Mouse (Mus musculus) heart, embryonic 10.5 days (tissue): ENCODE data around the gene Mindy1. TPM values are rescaled to one million over a fixed set of nuclear protein-coding genes. Genes with fewer than 3 reads are reported as not detected.
"Not testable (repeated sequence)": the region's sequence is repeated elsewhere in the genome, so short reads cannot be mapped to it uniquely, and the experiment has no call there.

Source experiments
- DNase-seq: peaks from one replicate; pipeline ENCODE4 v3.0.0-alpha.2; 2017; ENCODE audit warnings: low spot score
- H3K27ac ChIP-seq: fragments of 300-500 bp; sonication (generic); 2 replicates; pipeline ENCODE4 v1.5.1; 2016; ENCODE audit warnings: mild to moderate bottlenecking
- H3K27me3 ChIP-seq: fragments of 300-500 bp; sonication (generic); 2 replicates; pipeline ENCODE4 v1.6.1; 2016; ENCODE audit warnings: mild to moderate bottlenecking; ENCODE audit not compliant: poor library complexity, insufficient read depth, severe bottlenecking
- H3K36me3 ChIP-seq: fragments of 300-500 bp; sonication (generic); 2 replicates; pipeline ENCODE4 v1.6.1; 2016; ENCODE audit warnings: mild to moderate bottlenecking, moderate library complexity
- H3K4me1 ChIP-seq: fragments of 300-500 bp; sonication (generic); 2 replicates; pipeline ENCODE4 v1.6.1; 2016; ENCODE audit warnings: mild to moderate bottlenecking
- H3K4me3 ChIP-seq: fragments of 300-500 bp; sonication (generic); 2 replicates; pipeline ENCODE4 v1.5.1; 2016; ENCODE audit warnings: mild to moderate bottlenecking, moderate library complexity
- H3K9me3 ChIP-seq: fragments of 300-500 bp; sonication (generic); 2 replicates; pipeline ENCODE4 v1.6.1; 2016; ENCODE audit warnings: mild to moderate bottlenecking, moderate library complexity
- WGBS: fragments of 180-500 bp; shearing (Covaris S2); methylation state at CpG from one replicate; pipeline ENCODE4 v1.1.7; 2016; 5-methylcytosine and 5-hydroxymethylcytosine counted together
- polyA plus RNA-seq: library from polyadenylated mRNA; unstranded; fragments of >200 nt; fragmentation: Nextera tagmentation; extraction: Ambion mirVana; gene quantifications from 2 replicates; pipeline ENCODE4 v1.2.1, GENCODE M21; 2016

Gene Mindy1
- polyA plus RNA-seq, 1 experiment from 2014 or later: 27.0 TPM

DNA sequence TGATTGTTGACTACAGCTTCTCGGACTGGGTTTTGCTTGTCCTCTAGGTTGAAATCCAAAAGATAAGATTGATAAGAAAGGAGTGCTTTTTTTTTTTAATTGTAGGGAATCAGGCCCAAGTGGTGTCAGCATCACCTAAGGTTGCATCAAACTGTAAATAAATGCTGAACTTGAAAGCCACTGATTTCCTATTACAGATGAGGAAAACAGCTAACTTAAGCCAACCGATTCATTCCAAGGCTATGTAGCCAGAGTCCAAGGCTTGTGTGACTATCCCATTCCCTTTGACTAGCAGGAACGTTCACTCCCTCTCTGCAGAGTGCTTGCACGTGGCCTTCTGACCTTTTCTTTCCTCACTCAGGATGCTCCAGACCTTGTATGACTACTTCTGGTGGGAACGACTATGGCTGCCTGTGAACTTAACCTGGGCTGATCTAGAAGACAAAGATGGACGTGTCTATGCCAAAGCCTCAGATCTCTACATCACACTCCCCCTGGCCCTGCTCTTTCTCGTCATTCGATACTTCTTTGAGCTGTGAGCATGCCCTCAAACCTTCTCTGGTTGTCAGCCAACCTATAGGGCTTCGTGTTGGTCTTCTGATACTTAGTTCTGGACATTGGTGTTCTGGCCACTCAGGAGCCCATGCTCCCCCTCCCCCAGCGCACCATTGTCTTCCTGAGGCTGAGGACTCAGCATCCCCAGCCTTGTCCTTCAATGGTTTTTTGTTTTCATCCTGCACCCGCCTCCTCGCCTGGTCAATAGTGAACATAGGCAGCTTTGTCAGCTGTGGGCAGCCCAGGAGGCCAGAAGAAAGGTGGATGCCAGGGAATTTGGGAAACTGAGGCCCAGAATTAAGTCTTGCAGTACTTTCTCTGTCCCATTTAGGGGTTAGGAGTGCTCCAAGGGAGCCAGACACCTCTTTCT, 38.8 kb downstream of the Mindy1 start:
- peaks cover 53% of the 10 kb centered on the region for H3K36me3 ChIP-seq
- DNase-seq: no peak
- no peaks in the 10 kb centered on the region for H3K27me3 ChIP-seq
- H3K9me3 ChIP-seq: no peaks in the 10 kb centered on the region
- H3K4me3 ChIP-seq: no peak overlapping the region
- H3K27ac ChIP-seq: no peak overlapping the region
- peaks cover 41% of the 10 kb centered on the region for H3K4me1 ChIP-seq
- WGBS: 74% methylated on average over 12 of the region's 12 CpGs

DNA sequence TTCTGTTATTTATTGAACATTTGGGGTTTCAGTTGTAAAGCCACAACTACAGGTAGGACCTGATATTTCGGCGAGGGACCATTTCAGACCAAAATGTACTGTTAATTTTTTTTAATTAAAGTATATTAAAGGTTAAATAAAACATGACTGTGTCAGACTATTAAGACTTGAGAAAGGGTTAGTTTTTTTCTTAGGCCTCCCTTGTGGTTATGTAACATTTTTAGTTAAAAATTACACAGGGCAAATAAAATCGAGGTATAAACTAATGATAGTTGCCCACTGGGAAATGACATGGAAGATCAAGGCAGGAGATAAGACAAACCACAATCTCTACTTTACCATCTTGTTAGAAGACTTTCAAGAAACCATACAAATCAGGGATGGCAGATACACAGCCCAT, 42.3 kb downstream of the Mindy1 start:
- H3K36me3 ChIP-seq: peaks cover 88% of the 10 kb centered on the region
- WGBS: 90% methylated on average over 3 of the region's 3 CpGs

DNA sequence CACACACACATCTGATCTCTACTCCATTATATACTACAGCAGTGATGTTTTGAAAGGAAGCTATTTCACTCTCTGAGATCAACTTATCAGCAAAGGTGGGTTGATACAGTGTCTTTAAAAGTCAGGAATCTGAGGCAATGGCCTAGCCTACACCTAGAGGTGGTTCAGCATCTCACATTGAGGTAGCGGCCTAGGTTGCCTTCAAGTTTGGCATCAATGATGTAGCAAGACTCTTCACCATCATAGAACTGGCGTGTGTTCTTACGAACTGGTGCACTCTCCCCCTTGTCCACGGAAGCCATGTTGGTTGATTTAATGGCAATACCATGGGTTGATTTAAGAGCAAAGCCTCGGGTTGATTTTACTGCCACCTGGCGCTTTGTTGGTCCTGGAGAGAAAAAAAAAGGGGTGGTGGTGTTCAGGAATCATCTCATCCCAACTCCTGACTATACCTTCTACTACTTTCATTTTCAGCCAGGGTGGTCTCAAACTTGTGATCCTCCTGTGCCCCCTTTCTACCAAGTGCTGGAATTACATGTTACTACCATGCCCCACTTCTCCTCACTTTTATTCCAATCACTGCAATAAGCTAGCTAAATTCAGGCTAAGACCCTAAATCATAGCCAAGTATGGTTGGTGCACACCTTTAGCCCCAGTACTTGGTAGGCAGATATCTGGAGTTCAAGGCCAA, 43.5 kb downstream of the Mindy1 start:
- peak; percentile 71 for DNase-seq
- 90% methylated on average over 6 of the region's 6 CpGs for WGBS
- no peak overlapping the region for H3K4me3 ChIP-seq
- H3K27me3 ChIP-seq: no peaks in the 10 kb centered on the region
- H3K4me1 ChIP-seq: peaks cover 6% of the 10 kb centered on the region
- H3K9me3 ChIP-seq: no peaks in the 10 kb centered on the region
- peaks cover 98% of the 10 kb centered on the region for H3K36me3 ChIP-seq
- H3K27ac ChIP-seq: no peak overlapping the region

More for the DNA sequence above, 42.3 kb downstream of the Mindy1 start:
- H3K9me3 ChIP-seq: no peaks in the 10 kb centered on the region
- H3K4me1 ChIP-seq: peaks cover 18% of the 10 kb centered on the region
- no peak overlapping the region for H3K27ac ChIP-seq
- DNase-seq: no peak
- no peak overlapping the region for H3K4me3 ChIP-seq
- H3K27me3 ChIP-seq: no peaks in the 10 kb centered on the region

DNA sequence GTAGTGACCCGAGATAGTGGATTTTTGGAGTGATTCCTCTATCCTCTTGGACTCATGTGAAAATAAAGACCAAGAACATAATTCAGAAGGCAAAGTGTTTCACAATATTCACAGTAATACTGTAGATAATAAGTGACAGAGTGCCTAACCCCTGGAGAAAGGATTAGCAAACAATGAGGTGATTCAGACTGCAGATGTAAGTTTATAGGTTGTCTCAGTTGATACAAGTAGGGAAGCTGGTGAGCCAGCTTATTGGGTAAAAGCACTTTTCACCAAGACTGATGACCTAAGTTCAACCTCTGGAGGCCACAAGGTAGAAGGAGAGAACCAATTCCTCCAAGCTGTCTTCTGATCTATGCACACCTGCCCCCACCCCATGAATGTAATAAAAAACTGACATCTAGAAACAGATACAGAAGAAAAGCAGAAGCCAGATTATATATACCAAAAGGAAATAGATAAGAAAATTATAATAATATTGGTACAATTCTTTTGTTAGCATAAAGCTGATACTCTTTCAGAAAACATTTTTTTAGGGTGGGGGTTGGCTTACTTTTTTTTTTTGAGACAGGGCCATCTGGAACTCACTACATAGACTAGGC, 47.8 kb downstream of the Mindy1 start:
- DNase-seq: no peak
- 88% methylated on average over 1 of the region's 1 CpGs for WGBS
- peaks cover 93% of the 10 kb centered on the region for H3K36me3 ChIP-seq

DNA sequence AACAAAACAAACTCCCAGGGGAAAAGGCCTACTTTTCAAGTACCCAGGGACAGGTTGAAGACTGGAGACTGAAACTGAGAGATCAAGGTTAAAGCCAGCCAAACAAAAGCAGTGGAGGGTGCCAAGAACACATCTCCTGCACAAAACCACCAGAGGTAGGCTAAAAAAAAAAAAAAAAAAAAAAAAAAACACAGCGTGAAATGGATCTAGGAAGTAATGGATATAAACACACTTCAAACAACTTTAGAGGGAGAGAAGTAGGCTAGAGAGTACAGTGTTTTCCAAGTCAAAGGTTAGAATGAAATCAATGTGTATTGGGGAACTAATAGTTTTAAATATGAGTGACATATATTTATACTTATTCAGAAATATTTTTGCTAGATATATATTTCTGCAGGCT, 50.4 kb downstream of the Mindy1 start:
- WGBS: 93% methylated on average over 1 of the region's 1 CpGs
- Histone ChIP-seq H3K4me1 (no peaks in the 10 kb centered on the region), H3K27ac (no peak overlapping the region), H3K9me3 (no peaks in the 10 kb centered on the region), H3K27me3 (no peaks in the 10 kb centered on the region), H3K36me3 (peaks cover 92% of the 10 kb centered on the region), H3K4me3 (no peak overlapping the region)
- DNase-seq: no peak

More for the DNA sequence above, 47.8 kb downstream of the Mindy1 start:
- no peaks in the 10 kb centered on the region for H3K4me1 ChIP-seq
- H3K9me3 ChIP-seq: no peaks in the 10 kb centered on the region
- no peak overlapping the region for H3K27ac ChIP-seq
- H3K27me3 ChIP-seq: no peaks in the 10 kb centered on the region
- H3K4me3 ChIP-seq: no peak overlapping the region

DNA sequence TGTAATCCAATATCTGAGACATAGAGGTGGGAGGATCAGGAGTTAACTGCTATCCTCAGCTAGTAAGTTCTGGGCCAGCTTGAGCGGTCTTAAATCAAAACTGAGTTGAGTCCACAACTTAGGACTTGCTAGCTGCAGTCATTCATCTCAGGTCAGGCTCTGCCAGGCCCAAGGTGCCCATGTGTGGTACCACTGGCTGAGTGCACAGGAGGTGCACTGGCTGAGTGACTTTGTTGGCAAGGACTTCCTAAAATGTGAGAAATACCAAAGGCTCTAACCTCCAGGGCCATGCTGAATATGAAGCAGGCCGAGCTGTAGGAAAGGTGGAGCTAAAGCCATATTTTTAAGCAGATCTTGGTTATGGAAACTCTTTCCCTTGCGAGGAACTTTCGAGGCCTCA, 56.2 kb downstream of the Mindy1 start:
- WGBS: 88% methylated on average over 4 of the region's 4 CpGs
- peak; percentile 61 for DNase-seq
- Histone ChIP-seq H3K9me3 (no peaks in the 10 kb centered on the region), H3K36me3 (peaks cover 99% of the 10 kb centered on the region), H3K27me3 (no peaks in the 10 kb centered on the region), H3K27ac (no peak overlapping the region), H3K4me1 (no peaks in the 10 kb centered on the region), H3K4me3 (no peak overlapping the region)

DNA sequence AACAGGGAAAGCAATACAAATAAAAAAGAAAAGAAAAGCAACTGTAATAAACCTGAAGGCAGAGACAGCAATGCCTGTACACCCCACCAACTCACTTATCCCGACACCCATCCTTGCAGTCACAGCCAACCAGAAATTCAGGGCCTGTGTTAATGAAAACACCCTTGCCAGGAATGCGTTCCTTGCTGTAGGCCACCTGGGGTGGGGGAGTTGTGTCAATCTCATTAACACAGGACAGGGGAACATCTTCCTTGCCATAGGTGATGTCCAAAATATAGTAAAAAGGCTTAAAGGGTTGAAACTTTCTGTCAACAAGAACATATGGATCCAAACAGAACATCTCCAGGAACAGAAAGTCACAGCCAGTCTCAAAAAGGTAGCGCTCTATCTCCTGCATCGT, 57.1 kb downstream of the Mindy1 start:
- Histone ChIP-seq H3K27me3 (no peaks in the 10 kb centered on the region), H3K36me3 (peaks cover 99% of the 10 kb centered on the region), H3K27ac (no peak overlapping the region), H3K4me3 (no peak overlapping the region), H3K4me1 (no peaks in the 10 kb centered on the region), H3K9me3 (no peaks in the 10 kb centered on the region)
- DNase-seq: no peak
- 92% methylated on average over 4 of the region's 4 CpGs for WGBS

DNA sequence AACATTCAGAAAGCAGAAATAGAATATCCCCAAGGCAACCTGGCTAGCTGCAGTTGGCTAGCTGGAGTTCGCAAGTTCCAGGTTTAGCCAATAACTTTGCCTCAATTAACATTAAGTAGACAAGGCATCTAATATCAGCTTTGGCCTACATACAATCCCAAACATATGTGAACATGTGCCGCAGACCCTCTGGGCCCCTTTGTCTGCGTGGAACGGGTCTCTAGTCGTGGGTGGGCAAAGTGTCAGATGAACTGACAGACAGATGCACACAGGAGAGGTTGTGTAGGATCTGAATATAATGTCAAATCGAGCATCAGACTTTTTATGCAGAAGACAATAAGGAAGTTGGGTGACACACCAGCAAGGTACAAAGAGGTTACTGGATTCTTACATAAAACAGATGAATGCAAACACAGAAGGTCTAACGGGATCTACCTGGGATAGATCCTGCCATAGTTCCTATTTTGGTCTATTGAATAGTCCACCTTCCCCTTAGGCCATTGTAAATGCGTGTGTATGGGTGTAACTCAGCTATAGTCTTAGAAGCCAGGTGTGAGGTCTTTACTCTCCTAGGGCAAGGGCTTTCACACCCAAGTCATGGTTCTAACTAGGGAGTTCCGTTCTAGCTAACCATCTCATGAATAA, 62.3 kb downstream of the Mindy1 start:
- not testable (repeated sequence) for H3K9me3 ChIP-seq, H3K4me1 ChIP-seq, DNase-seq, H3K27ac ChIP-seq, H3K27me3 ChIP-seq, H3K4me3 ChIP-seq
- H3K36me3 ChIP-seq: peaks cover 93% of the 10 kb centered on the region
- WGBS: 94% methylated on average over 9 of the region's 9 CpGs

Other genes starting within 250 kb of the Mindy1 start
- 282 and 332 TPM in 2 replicates for gene Psmd4, start 238.7 kb upstream of the Mindy1 start, polyA plus RNA-seq
- 18.3 and 18.8 TPM in 2 replicates for gene Pip5k1a, start 174.4 kb upstream of the Mindy1 start, polyA plus RNA-seq
- 124 and 172 TPM in 2 replicates for gene Vps72, start 170.3 kb upstream of the Mindy1 start, polyA plus RNA-seq
- 0.70 and 0.90 TPM in 2 replicates for gene Tmod4, start 156.9 kb upstream of the Mindy1 start, polyA plus RNA-seq
- gene Scnm1, start 147.3 kb upstream of the Mindy1 start, polyA plus RNA-seq: 55.3 and 60.9 TPM in 2 replicates
- gene Lysmd1, start 147.3 kb upstream of the Mindy1 start, polyA plus RNA-seq: 8.7 and 10.1 TPM in 2 replicates
- 0.21 and 1.2 TPM in 2 replicates for gene Tnfaip8l2, start 139.0 kb upstream of the Mindy1 start, polyA plus RNA-seq
- gene Sema6c, start 120.9 kb upstream of the Mindy1 start, polyA plus RNA-seq: 1.9 and 4.1 TPM in 2 replicates
- gene Gabpb2, start 63.4 kb upstream of the Mindy1 start, polyA plus RNA-seq: 8.7 and 8.8 TPM in 2 replicates
- gene Cdc42se1, start 52.6 kb upstream of the Mindy1 start, polyA plus RNA-seq: 59.8 and 74.9 TPM in 2 replicates
- 10.7 and 11.1 TPM in 2 replicates for gene Mllt11, start 49.2 kb upstream of the Mindy1 start, polyA plus RNA-seq
- 0.69 and 0.97 TPM in 2 replicates for gene Gm128, start 39.7 kb upstream of the Mindy1 start, polyA plus RNA-seq
- 0.22 and 0.43 TPM in 2 replicates for gene Bnipl, start 30.2 kb upstream of the Mindy1 start, polyA plus RNA-seq
- gene Prune1, start 731 bp downstream of the Mindy1 start, polyA plus RNA-seq: 30.7 and 31.1 TPM in 2 replicates
- gene Anxa9, start 25.8 kb downstream of the Mindy1 start, polyA plus RNA-seq: 1.6 and 2.5 TPM in 2 replicates
- 147 TPM in 2 replicates for gene Cers2, start 33.4 kb downstream of the Mindy1 start, polyA plus RNA-seq
- 33.0 and 42.8 TPM in 2 replicates for gene Setdb1, start 75.9 kb downstream of the Mindy1 start, polyA plus RNA-seq
- not detected in 2 replicates for gene 4930558C23Rik, start 121.5 kb downstream of the Mindy1 start, polyA plus RNA-seq
- gene Arnt, start 153.0 kb downstream of the Mindy1 start, polyA plus RNA-seq: 30.1 and 32.8 TPM in 2 replicates
- 4.2 and 10.2 TPM in 2 replicates for gene Ctsk, start 217.9 kb downstream of the Mindy1 start, polyA plus RNA-seq
- 0.96 and 1.9 TPM in 2 replicates for gene Ctss, start 245.4 kb downstream of the Mindy1 start, polyA plus RNA-seq